Mouse (Mus musculus) cerebral cortex, adult 2 months (tissue): ENCODE data around the gene Gtf3c3.

Experiments
- WGBS: fragments of 180-500 bp; shearing (Covaris S2); methylation state at CpG from one replicate; pipeline ENCODE4 v1.1.7; 2018; 5-methylcytosine and 5-hydroxymethylcytosine counted together

Gtf3c3 gene

GRCm38 (mm10) chr1:54438340-54439079, at the start of gene Gtf3c3:
Gtf3c3 (minus strand) TSS chr1:54438971.
- WGBS: 3% methylated on average over 39 of the region's 39 CpGs

DNA sequence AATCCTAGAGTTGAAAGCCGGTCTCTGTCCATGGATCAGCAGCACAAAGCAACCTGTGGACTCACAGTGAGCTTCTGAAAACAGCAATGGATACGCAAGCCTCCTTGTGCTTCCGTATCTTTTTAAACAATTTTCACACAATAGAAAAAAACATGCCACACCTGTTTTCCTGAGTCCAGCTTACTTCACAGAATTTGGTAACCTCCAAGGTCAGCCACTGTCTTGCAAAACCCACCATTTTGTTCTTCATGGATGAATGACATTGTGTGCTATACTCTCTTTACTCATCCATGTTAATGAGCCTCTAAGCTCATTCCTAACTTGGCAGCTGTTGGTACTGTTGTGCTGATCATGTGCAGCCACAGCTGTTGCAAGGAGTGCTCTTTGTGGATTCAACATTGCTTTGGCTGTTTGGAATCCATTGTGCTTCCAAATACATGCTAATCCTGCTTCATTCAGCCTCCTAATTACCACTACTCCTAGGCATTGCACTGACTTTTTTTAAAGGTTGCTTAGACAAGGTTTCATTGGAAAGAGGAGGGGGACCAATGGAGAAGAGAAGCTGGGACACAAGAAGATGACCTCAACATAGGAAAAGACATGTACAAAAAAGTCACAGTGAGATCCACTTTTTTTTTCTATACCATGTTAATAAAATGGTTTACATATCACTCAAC, 46.1 kb upstream of the Gtf3c3 start:
- 82% methylated on average over 3 of the region's 3 CpGs for WGBS

- 97% methylated on average over 12 of the region's 12 CpGs for WGBS
Observed at GRCm38 (mm10) chr1:54480491-54480890, 41.7 kb upstream of the Gtf3c3 start.

DNA sequence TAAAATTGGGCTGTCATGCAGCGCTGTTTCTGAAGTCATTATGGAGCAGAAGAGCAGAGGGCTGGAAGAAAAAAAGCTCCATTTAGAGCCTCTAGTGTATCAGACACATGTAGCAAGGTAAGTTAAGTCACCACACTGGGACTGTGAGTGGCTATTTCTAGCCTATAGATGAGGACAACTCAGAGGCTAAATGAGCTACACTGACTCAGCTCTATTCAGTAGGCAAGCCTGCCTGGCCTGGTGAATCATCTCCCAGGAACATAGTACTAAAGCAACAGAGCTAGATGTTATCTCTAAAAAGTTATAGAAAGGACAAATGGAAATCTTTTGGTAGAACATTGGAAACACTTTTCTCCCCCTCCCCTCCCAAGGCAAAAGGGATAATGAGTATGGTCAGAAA, 28.6 kb upstream of the Gtf3c3 start:
- 50% methylated on average over 1 of the region's 1 CpGs for WGBS

DNA sequence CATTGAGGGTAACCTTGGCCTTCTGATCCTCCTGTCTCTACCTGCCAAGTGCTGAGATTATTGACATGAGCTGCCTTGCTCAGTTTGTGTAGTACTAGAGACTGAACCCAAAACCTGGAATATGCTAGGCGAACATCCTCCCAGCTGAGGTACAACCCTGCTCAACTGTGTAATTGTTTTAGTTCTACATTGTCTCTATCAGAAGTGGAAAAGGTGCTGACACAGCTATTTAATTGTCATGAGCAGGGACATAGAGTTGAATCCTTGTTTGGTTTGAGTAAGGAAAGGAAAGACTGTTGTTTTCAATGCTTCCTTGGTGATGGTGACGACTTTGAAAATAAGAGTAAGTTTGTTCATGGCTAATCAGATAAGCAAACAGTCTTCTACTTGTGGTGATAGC, 13.3 kb upstream of the Gtf3c3 start:
- WGBS: 96% methylated on average over 2 of the region's 2 CpGs

DNA sequence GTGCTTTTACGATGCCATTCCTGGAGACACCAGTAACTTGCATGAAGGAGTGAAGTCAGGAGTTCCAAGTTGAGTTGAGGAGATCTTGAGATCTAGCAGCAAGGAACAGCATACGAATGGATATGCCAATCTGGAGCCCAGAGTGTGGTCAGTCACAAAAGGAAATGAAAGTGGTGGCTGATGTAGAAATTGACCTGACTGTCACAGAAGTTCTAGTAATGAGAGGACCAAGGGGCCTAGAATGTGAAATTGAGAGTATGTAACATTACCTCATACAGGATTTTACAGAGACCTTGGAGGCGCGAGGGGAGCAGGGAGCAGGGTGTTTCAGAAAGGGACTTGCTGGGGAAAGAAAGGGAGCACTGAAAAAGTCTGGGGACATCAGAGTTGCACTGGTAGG, 10.1 kb upstream of the Gtf3c3 start:
- WGBS: 83% methylated on average over 4 of the region's 4 CpGs

DNA sequence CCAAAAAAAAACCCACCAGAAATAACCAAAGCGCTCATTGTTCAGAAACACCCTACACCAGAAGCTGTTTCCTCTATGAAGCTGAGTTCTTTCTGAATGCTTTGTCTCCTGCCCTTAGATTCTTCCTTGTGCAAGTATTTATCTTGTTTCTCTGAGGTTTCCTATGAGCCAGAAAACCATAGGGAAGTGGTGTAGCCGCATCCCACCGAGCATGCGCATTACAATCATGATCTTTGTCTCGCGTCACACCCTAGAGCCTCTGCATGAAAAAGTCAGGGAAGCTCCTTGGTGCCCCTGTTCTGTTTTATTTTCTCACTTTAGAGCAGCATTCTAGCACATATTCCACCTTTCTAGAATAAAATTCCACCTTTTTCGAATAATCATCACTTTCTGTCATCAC, 4.9 kb upstream of the Gtf3c3 start:
- WGBS: 52% methylated on average over 7 of the region's 7 CpGs

- 47% methylated on average over 3 of the region's 3 CpGs for WGBS
Observed at GRCm38 (mm10) chr1:54439080-54439476, 307 bp upstream of the Gtf3c3 start.

DNA sequence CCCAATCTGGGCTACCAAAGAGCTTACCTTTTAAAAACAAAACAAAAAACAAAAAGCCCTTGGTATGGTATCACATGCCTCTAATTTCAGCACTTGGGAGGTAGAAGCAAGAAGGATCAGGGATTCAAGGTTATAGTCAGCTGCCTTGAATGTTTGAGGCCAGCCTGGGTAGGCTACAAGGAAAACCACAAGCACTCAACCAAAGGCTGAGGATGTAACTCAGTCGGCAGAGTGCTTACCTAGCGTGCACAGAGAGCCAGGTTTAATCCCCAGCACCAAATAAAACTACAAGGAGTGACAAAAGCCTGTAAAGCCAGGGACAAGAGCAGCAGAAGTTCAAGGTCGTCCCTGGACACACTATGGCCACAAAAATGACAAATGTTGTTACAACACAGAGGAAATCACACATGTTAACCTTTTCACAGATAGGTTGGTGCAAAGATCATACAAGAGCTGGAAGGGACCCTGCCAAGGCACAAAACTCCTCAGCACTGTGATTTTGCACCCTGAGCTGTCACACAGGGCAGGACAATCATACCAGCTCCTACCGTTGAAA, 16.5 kb downstream of the Gtf3c3 start:
- WGBS: 96% methylated on average over 4 of the region's 4 CpGs

- WGBS: 88% methylated on average over 3 of the region's 3 CpGs
Observed at GRCm38 (mm10) chr1:54421670-54422069, 17.1 kb downstream of the Gtf3c3 start.

DNA sequence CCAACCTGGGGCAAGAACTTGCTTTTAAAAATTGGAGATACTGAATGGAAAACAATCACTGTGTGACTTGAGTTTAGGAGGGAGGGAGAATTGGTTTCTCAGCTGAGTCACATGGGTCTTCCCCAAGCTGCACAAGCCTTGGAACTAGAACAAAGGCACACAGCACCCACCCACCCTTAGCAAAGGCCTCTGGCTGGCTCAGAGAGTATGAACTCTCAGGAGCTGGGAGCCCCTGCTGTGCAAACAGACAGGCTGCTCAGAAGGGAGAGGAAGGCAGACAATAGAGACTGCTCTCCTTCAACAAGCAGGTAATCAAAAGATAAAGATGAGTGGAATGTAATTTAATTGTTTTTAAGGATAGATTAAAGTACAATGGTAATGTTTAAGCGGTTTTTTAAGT, 54.5 kb downstream of the Gtf3c3 start:
- 54% methylated on average over 1 of the region's 1 CpGs for WGBS

DNA sequence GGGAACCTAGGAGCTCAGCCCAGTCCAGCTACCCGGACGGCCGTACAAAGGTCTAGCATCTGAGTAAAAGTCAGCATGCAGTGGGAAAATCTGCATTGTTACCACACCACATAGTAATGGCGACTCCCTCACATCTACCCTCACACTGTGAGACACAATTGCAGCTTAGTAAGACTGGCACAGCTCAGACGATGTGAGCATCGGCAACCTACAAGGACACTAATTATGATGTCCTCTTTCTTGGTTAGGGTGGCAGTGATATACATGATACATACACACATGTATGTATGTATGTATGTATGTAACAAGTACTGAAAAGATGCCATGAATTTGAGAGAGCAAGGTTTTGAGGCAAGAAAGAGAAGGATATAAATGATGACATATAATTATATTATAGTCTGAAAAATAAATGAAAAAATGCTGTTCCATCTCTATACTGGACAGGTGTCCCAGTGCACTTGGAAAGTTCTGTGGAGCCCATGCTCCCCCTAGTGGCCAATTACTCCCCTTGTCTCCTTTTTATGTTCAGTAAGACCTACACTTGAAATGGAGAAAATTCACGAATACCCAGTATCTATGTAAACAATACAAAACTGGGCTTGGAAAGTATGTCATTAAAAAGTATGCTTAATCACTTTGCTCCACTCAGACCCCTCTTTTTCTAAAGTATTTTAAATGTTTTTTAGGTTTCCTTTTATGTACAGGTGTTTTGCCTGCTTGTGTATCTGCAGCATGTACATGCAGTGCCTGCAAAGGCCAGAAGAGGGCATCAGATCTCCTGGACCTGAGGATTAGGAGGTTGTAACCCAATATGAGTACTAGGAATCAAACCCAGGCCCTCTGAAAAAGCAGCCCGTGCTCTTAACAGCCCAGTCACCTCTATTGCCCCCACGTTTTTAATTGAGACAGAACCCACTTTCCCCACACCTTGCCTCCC, 57.5 kb downstream of the Gtf3c3 start:
- WGBS: 84% methylated on average over 9 of the region's 9 CpGs

- 84% methylated on average over 6 of the region's 6 CpGs for WGBS
Observed at GRCm38 (mm10) chr1:54356566-54356965, 82.2 kb downstream of the Gtf3c3 start.

- 73% methylated on average over 5 of the region's 5 CpGs for WGBS
Observed at GRCm38 (mm10) chr1:54355485-54355884, 83.3 kb downstream of the Gtf3c3 start.

DNA sequence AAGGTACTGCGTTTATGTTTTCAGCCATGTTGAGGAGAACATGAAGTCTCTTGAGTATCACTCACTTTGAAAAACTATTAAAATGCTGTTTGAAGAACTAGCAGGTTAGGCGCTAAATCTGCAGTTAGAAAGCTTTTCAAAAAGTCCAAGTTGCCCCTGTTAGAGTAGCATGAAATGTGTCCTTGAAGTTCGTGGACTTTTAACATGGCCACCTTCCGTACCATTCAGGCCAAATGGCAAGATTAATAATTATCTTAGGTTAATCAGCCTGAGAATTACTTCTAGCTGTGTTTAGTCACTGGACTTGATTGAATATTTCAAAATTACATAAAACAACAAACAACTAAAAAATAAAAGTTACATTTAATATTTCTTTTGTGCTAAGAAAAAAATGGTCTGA, 84.0 kb downstream of the Gtf3c3 start:
- 92% methylated on average over 4 of the region's 4 CpGs for WGBS
